Mouse (Mus musculus): Measurements from ENCODE around the gene Hivep3. TPM values are rescaled to one million over a fixed set of nuclear protein-coding genes. Genes with fewer than 3 reads are reported as not detected.

The Hivep3 gene
- total and polyA plus RNA-seq, 3 experiments: 14.4 to 32.3 (median 21.2) TPM

- no peaks in the 10 kb centered on the region for H3K27me3 ChIP-seq (replicated peaks)
- in situ Hi-C loops (cut with MboI; ENCODE audit: low pct_ligation_motif_present, low pct_unique_long_range_greater_than_20kb, low sequenced_read_pairs): no loop called here
- dilution Hi-C loops (cut with MboI; ENCODE audit: extremely low pct_ligation_motif_present, extremely low pct_unique_long_range_greater_than_20kb, low sequenced_read_pairs): no loop called here
- no peaks in the 10 kb centered on the region for H3K36me3 ChIP-seq (replicated peaks in 1 of 2; ENCODE audit: control insufficient read depth in 1 of 2, insufficient read depth in 1 of 2, low read length in 1 of 2)
- no peak overlapping the region for H3K4me3 ChIP-seq (replicated peaks in 1 of 3; ENCODE audit: low read depth in 2 of 3, low read length in 2 of 3, poor library complexity in 1 of 3)
- H3K79me2 ChIP-seq (replicated peaks; ENCODE audit: control insufficient read depth, extremely low read depth, insufficient read depth, poor library complexity, severe bottlenecking): no peaks in the 10 kb centered on the region
- H3K4me2 ChIP-seq (ENCODE audit: insufficient read depth, low read depth, poor library complexity, severe bottlenecking): no peak overlapping the region
- H3K9me3 ChIP-seq (replicated peaks; ENCODE audit: low read length): no peaks in the 10 kb centered on the region
- no peak for TF ChIP-seq NELFE (IDR thresholded peaks at IDR 0.05; ENCODE audit: low read depth, low read length)
- no peak for TF ChIP-seq CHD2 (IDR thresholded peaks at IDR 0.05; ENCODE audit: low read length)
- TF ChIP-seq USF2 (conservative IDR thresholded peaks at IDR 0.05; ENCODE audit: low read depth, low read length): no peak
- TF ChIP-seq BHLHE40 (IDR thresholded peaks at IDR 0.05; ENCODE audit: low read depth, low read length): no peak
- TF ChIP-seq KAT2A (IDR thresholded peaks at IDR 0.05; ENCODE audit: insufficient replicate concordance, low read length): no peak
- no peak for TF ChIP-seq ZKSCAN1 (IDR thresholded peaks at IDR 0.05; ENCODE audit: borderline replicate concordance, low read depth, low read length)
- TF ChIP-seq USF1 (IDR thresholded peaks at IDR 0.05; ENCODE audit: low read depth, low read length): no peak
- no peak for TF ChIP-seq NRF1 (IDR thresholded peaks at IDR 0.05; ENCODE audit: low read depth, low read length)
- no peak for TF ChIP-seq CHD1 (IDR thresholded peaks at IDR 0.05; ENCODE audit: low read depth, low read length)
- no peak for TF ChIP-seq ZNF384 (IDR thresholded peaks at IDR 0.05; ENCODE audit: low read depth, low read length)
- no peak for TF ChIP-seq MEF2A (IDR thresholded peaks at IDR 0.05; ENCODE audit: borderline replicate concordance, low read depth, low read length)
- no peak for TF ChIP-seq JUND (conservative IDR thresholded peaks at IDR 0.05; ENCODE audit: low read depth, low read length)
- no peak for TF ChIP-seq RAD21 (IDR thresholded peaks at IDR 0.05; ENCODE audit: low read depth, low read length)
- no peak for TF ChIP-seq MXI1 (IDR thresholded peaks at IDR 0.05; ENCODE audit: low read depth, low read length)
- TF ChIP-seq MAFK (IDR thresholded peaks at IDR 0.05; ENCODE audit: insufficient replicate concordance, low read length): no peak
- TF ChIP-seq PAX5 (IDR thresholded peaks at IDR 0.05; ENCODE audit: low read length): no peak
- DNase-seq (ENCODE audit: extremely low read depth): no peak
- H3K9ac ChIP-seq (ENCODE audit: insufficient read depth, low read depth): no peak overlapping the region
- H3K4me1 ChIP-seq (ENCODE audit: control insufficient read depth in 1 of 2, insufficient read depth in 2 of 2): peaks cover 18 to 23% of the 10 kb centered on the region in 2 experiments
- no peak overlapping the region for H3K27ac ChIP-seq (ENCODE audit: insufficient read depth, low read depth)
These were observed 168.2 kb downstream of the Hivep3 start for GRCm38 (mm10) chr4:119901556-119902491.

DNA sequence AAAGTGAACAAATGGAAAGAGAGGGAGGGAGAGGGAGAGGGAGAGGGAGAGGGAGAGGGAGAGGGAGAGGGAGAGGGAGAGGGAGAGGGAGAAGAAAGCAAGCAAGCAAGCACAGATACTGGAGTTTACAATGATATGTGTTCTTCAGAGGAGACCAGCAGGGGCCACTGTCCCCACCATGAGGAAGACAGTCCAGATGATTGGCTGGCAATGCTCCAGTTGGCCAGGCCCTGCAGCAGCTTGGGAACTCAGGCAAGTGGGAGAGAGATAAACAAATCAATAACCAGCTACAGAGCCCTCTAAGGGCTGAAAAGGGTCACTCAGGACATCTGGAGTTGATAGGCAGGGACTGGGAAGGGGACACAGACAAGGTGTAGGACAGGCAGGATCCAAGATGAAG lies 169.7 kb downstream of the Hivep3 start:
- Histone ChIP-seq H3K9ac (ENCODE audit: insufficient read depth, low read depth) (no peak overlapping the region), H3K4me2 (ENCODE audit: insufficient read depth, low read depth, poor library complexity, severe bottlenecking) (no peak overlapping the region), H3K27me3 (replicated peaks) (no peaks in the 10 kb centered on the region), H3K4me3 (replicated peaks in 1 of 3; ENCODE audit: low read depth in 2 of 3, low read length in 2 of 3, poor library complexity in 1 of 3) (no peak overlapping the region), H3K4me1 (ENCODE audit: control insufficient read depth in 1 of 2, insufficient read depth in 2 of 2) (peaks cover 7 to 8% of the 10 kb centered on the region in 2 experiments), H3K36me3 (replicated peaks in 1 of 2; ENCODE audit: control insufficient read depth in 1 of 2, insufficient read depth in 1 of 2, low read length in 1 of 2) (no peaks in the 10 kb centered on the region), H3K27ac (ENCODE audit: insufficient read depth, low read depth) (no peak overlapping the region), H3K9me3 (replicated peaks; ENCODE audit: low read length) (no peaks in the 10 kb centered on the region), H3K79me2 (replicated peaks; ENCODE audit: control insufficient read depth, extremely low read depth, insufficient read depth, poor library complexity, severe bottlenecking) (no peaks in the 10 kb centered on the region)
- DNase-seq (ENCODE audit: extremely low read depth): no peak
- in situ Hi-C loops (cut with MboI; ENCODE audit: low pct_ligation_motif_present, low pct_unique_long_range_greater_than_20kb, low sequenced_read_pairs) (no loop called here), dilution Hi-C loops (cut with MboI; ENCODE audit: extremely low pct_ligation_motif_present, extremely low pct_unique_long_range_greater_than_20kb, low sequenced_read_pairs) (no loop called here)
- TF ChIP-seq JUN (IDR thresholded peaks at IDR 0.05; ENCODE audit: insufficient read depth, low read depth, low read length): no peak
- TF ChIP-seq CTCF (conservative IDR thresholded peaks at IDR 0.05 in 1 of 2, IDR thresholded peaks at IDR 0.05 in 1 of 2; ENCODE audit: low read depth in 2 of 2, low read length in 2 of 2): peak in 1 of 2 experiments; percentile 28; a peak in 2 of 4 replicates
- TF ChIP-seq SMC3 (IDR thresholded peaks at IDR 0.05; ENCODE audit: low read depth, low read length): peak; percentile 17; the same call in 1 of the 2 replicates
